Mouse (Mus musculus) lung, postnatal 36 days (tissue): Measurements from ENCODE around the gene Capg.
"Not testable (repeated sequence)": the region's sequence is repeated elsewhere in the genome, so short reads cannot be mapped to it uniquely, and the experiment has no call there.

Experiments used
- DNase-seq: peaks from one replicate; pipeline ENCODE4 v3.0.0; 2022; ENCODE audit warnings: mixed read lengths

Gene Capg

GRCm38 (mm10) chr6:72533555-72533954 is 10.6 kb upstream of the Capg start:
- DNase-seq = not testable (repeated sequence)

GRCm38 (mm10) chr6:72534035-72534809 is 10.0 kb upstream of the Capg start:
- peak; percentile 66 for DNase-seq

- peak; percentile 92 for DNase-seq
These were observed 9.0 kb upstream of the Capg start for GRCm38 (mm10) chr6:72535165-72535564.

- no peak for DNase-seq
These were observed 6.1 kb upstream of the Capg start for GRCm38 (mm10) chr6:72537998-72538500.

- DNase-seq = peak; percentile 95
These were observed 5.6 kb upstream of the Capg start for GRCm38 (mm10) chr6:72538562-72539031.

GRCm38 (mm10) chr6:72543265-72543850 is 833 bp upstream of the Capg start:
- no peak for DNase-seq

GRCm38 (mm10) chr6:72545377-72545776 is 1.2 kb downstream of the Capg start:
- no peak for DNase-seq

- DNase-seq = no peak
These were observed 2.9 kb downstream of the Capg start for GRCm38 (mm10) chr6:72547121-72547520.

GRCm38 (mm10) chr6:72547862-72548261 is 3.7 kb downstream of the Capg start:
- no peak for DNase-seq

- peak; percentile 69 for DNase-seq
These were observed 4.9 kb downstream of the Capg start for GRCm38 (mm10) chr6:72549041-72549580.

- no peak for DNase-seq
These were observed 5.8 kb downstream of the Capg start for GRCm38 (mm10) chr6:72550025-72550424.

- DNase-seq = no peak
These were observed 6.4 kb downstream of the Capg start for GRCm38 (mm10) chr6:72550503-72551100.

- DNase-seq = peak; percentile 77
These were observed 8.2 kb downstream of the Capg start for GRCm38 (mm10) chr6:72552171-72553078.

GRCm38 (mm10) chr6:72553079-72553412 is 8.9 kb downstream of the Capg start:
- no peak for DNase-seq

GRCm38 (mm10) chr6:72560801-72561200 is 16.6 kb downstream of the Capg start:
- DNase-seq = peak; percentile 38

GRCm38 (mm10) chr6:72562486-72562885 is 18.3 kb downstream of the Capg start:
- DNase-seq = no peak

GRCm38 (mm10) chr6:72562894-72563293 is 18.7 kb downstream of the Capg start:
- DNase-seq = no peak

- no peak for DNase-seq
These were observed 21.3 kb downstream of the Capg start for GRCm38 (mm10) chr6:72565506-72565905.

GRCm38 (mm10) chr6:72566044-72566443 is 21.9 kb downstream of the Capg start:
- DNase-seq = peak; percentile 96

- no peak for DNase-seq
These were observed 23.3 kb downstream of the Capg start for GRCm38 (mm10) chr6:72567508-72567907.

- no peak for DNase-seq
These were observed 24.5 kb downstream of the Capg start for GRCm38 (mm10) chr6:72568736-72569135.

- DNase-seq = no peak
These were observed 26.6 kb downstream of the Capg start for GRCm38 (mm10) chr6:72570644-72571397.
